Mouse (Mus musculus): Measurements from ENCODE around the gene Aacs.
A peak's percentile ranks its signal among the peaks of the same experiment; 100 is the strongest.

The Aacs gene

DNA sequence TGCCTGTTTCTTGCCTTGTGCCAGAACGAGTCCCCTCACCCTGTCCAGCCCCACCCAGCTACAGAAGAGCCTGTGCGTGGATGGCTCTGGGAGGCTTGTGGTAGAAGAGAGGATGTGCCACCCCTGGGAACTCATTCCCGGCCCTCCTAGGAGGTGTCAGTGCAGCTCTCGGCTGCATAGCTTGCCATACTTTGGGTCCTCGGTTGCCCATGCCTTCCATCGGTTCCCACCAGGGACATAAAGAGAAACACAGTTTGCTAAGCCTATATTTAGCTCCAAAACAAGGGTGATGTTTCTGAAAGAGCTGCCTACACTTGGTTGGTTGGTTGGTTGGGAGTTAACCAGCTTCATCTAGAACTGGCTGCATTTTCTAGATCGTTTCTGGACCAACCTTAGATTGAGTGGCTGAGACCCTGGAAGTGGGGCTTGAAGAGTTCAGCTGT is 58.6 kb downstream of the Aacs start:
- peak; percentile 29 for ATAC-seq (ENCODE audit: low TSS enrichment)

DNA sequence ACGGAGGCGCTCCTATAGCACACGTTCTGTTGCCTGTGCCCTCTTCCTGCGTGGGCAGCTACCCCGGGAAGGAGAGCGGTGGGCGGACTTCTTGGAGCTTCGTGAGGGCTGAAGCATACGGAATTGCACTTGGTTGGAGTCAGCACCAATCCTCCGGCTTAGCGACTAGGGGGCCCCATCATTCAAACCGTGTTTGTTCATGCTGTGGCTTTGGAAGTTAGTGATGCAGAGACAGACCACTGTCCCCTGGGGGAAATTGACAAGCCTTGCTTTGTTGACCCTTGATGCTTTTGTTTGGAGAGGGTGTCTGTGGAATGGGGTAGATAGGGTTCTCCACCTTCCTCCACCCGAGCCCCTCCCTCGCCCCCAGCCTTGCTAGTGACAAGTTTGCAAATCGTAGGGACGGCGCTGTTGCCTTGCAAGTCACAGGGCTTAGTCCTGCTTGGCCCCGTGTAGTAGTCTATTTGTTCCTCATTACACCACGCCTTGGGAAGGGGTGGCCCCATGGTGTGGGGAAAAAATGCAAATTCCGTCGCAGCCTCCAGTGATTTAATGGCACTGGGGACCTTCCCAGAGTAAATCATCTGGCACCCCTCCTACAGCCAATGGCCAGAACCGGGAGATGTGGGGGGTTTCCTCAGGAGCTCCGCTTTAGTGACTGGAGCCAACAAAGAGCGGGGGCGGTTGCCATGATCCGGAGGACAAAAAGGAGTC is 59.2 kb downstream of the Aacs start:
- peak; percentile 49 for ATAC-seq (ENCODE audit: low TSS enrichment)

DNA sequence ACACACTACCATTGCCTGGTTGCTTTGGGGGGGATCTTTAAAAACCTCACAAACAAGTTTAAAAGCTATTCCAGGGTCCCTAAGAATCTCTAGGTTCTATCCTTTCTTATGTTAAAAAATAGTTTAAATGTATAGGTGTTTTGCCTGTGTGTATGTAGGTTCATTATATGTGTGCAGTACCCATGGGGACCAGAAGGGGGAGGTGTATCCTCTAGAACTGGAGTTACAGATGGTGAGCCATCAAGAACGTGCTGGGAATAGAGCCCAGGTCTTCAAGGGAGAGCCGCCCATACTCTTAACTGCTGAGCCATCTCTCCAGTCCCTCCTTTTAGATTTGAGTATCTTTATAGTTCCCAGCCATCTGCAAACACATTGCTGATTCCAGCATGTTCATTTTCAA is 69.5 kb downstream of the Aacs start:
- no peak for ATAC-seq (ENCODE audit: low TSS enrichment)

DNA sequence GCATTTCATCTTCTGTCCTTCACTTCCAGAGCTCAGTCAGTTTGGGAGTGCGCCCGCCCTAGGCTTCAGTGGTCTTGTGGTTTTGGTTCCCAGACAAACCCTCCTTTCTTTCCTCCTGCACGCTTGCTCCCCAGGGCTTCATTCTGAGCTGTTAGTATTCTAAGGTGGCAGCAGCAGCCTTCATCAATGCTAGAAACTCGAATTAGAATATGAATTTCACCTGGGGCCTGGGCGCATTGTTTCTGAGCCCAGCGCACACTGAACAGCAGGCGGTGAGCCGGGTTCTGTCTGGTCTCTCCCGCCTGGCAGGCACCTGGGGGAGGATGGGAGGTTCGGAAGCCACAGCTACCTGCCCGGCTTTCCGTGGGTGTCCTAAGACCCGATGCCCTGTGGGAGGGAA is 70.7 kb downstream of the Aacs start:
- ATAC-seq (ENCODE audit: low TSS enrichment): no peak

DNA sequence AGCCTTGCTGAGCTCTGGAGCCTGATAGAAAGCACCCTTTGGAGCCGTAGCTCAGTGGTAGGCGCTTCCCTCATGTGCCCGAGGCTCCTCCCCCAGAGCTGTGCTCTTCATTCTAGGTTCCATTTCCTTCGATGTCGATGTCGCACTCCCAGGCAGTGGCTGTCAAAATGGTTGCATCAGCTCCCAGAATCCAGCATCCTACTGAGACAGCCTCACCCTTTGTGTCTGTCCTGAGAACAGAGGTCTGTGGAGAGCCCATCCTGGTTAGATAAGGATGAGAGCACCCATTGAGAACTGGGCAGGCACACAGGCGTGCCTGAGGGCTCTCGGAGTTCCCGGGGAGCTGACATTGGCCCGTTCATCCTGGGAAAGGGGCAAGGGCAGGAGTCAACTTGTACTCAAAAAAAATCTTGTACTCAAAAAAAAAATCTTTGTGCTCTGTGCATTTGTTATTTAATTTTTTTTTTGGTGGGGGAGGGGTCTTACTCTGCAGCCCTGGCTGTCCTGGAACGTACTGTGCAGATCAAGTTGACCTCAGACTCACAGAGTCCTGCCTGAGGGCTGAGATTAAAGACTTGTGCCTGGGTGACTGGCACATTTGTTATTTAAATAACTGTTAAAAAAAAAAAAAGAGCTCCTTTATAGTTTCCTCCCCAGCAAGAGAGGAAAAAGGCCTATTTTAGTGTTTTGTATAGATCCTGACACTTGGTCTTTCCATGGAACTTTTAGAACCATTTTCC is 74.3 kb downstream of the Aacs start:
- peak; percentile 14; the same call in 1 of the 2 replicates for ATAC-seq (ENCODE audit: low TSS enrichment)

DNA sequence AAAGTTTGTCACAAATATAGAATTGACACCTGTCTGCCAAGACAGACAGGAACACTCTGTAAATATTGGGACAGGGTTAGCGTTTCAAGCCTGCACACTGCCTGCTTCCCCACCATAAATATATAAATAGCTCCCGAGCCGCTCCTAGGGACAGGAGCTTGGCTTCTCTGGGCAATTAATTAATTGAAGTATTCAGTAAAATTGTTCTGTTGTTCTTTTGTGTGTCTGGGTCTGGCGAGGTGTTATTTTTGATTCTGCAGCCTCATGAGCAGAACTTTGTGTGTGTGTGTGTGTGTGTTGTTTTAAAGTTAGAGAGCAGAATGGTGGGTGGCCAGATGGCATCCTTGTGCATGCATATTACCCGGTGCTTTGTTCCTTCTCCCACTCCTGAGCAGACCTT is 80.1 kb downstream of the Aacs start:
- ATAC-seq (ENCODE audit: low TSS enrichment): peak; percentile 21; the same call in 1 of the 2 replicates

DNA sequence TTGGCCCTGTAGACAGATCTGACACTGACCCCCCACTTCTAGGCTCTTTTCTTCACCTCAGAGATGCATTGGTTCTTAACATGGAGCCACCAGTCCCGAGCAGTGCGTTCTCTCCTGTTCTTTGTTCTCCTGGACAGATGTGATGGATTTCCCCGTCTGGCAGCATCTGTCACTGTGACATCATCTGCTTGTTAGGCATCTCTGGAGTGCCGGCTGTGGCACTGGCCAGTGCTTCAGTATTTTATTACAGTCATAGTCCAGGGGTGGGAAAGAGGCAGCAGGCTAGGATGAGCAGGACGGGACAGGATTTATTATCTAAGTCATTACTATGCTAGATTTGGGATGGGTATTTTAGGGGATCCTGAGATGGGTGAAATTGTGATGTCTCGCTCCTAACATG is 87.9 kb downstream of the Aacs start:
- ATAC-seq (ENCODE audit: low TSS enrichment): no peak

DNA sequence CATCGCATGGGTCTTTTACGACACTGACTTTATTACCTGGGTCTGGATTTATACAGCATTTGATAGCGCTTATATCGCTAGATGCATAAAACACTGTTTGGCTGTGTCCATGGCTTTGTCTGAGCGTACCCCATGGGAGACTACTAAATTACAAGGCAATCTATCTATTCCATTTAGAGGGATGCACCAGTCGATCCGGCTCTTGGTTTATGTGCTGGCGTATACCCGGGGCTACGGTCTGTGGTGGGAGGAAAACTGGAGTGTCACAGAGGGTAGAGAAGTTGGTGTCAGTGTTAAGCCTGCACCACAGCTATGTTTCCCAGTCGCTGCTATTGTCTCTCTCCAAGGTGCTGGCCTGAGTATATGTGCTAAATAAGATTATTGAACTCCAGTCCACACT is 90.1 kb downstream of the Aacs start:
- no peak for ATAC-seq (ENCODE audit: low TSS enrichment)
